Mouse (Mus musculus): Measurements from ENCODE around the gene Bzw2. TPM values are rescaled to one million over a fixed set of nuclear protein-coding genes. Genes with fewer than 3 reads are reported as not detected.

The Bzw2 gene
- polyA plus RNA-seq, 1 experiment from 2014 or later, result 221 TPM

GRCm38 (mm10) chr12:36095371-36095880 is 62.5 kb downstream of the Bzw2 start:
- no peak overlapping the region for H3K9ac ChIP-seq

GRCm38 (mm10) chr12:36093081-36093670 is 64.7 kb downstream of the Bzw2 start:
- ATAC-seq (replicated peaks; ENCODE audit: low FRiP score), result no peak

More at GRCm38 (mm10) chr12:36095371-36095880, 62.5 kb downstream of the Bzw2 start:
- Histone ChIP-seq H3K4me2 (no peak overlapping the region), H3K27me3 (no peaks in the 10 kb centered on the region), H3K9me3 (replicated peaks) (no peaks in the 10 kb centered on the region), H3K27ac (no peak overlapping the region), H3K4me3 (replicated peaks) (no peak overlapping the region), H3K4me1 (no peaks in the 10 kb centered on the region), H3K36me3 (peaks cover 67% of the 10 kb centered on the region)
- ATAC-seq (replicated peaks; ENCODE audit: low FRiP score), result no peak
- 86% methylated on average over 7 of the region's 7 CpGs for WGBS

GRCm38 (mm10) chr12:36091964-36092363 is 65.9 kb downstream of the Bzw2 start:
- peaks cover 51% of the 10 kb centered on the region for H3K36me3 ChIP-seq
- no peak overlapping the region for H3K27ac ChIP-seq
- H3K4me1 ChIP-seq, result no peaks in the 10 kb centered on the region
- H3K9me3 ChIP-seq (replicated peaks), result no peaks in the 10 kb centered on the region
- no peak overlapping the region for H3K4me3 ChIP-seq (replicated peaks)
- no peak overlapping the region for H3K4me2 ChIP-seq
- WGBS, result 96% methylated on average over 10 of the region's 10 CpGs
- H3K9ac ChIP-seq, result no peak overlapping the region
- no peak for ATAC-seq (replicated peaks; ENCODE audit: low FRiP score)
- no peaks in the 10 kb centered on the region for H3K27me3 ChIP-seq

More at GRCm38 (mm10) chr12:36093081-36093670, 64.7 kb downstream of the Bzw2 start:
- Histone ChIP-seq H3K4me2 (no peak overlapping the region), H3K9me3 (replicated peaks) (no peaks in the 10 kb centered on the region), H3K9ac (no peak overlapping the region), H3K4me3 (replicated peaks) (no peak overlapping the region), H3K36me3 (peaks cover 58% of the 10 kb centered on the region), H3K27me3 (no peaks in the 10 kb centered on the region), H3K4me1 (no peaks in the 10 kb centered on the region), H3K27ac (no peak overlapping the region)
- 81% methylated on average over 8 of the region's 8 CpGs for WGBS

- H3K36me3 ChIP-seq, result peaks cover 32% of the 10 kb centered on the region
- no peak overlapping the region for H3K27ac ChIP-seq
- no peak overlapping the region for H3K9ac ChIP-seq
- no peaks in the 10 kb centered on the region for H3K4me1 ChIP-seq
- no peaks in the 10 kb centered on the region for H3K27me3 ChIP-seq
- no peak overlapping the region for H3K4me3 ChIP-seq (replicated peaks)
- no peaks in the 10 kb centered on the region for H3K9me3 ChIP-seq (replicated peaks)
- no peak overlapping the region for H3K4me2 ChIP-seq
- no peak for ATAC-seq (replicated peaks; ENCODE audit: low FRiP score)
- WGBS, result 85% methylated on average over 6 of the region's 6 CpGs
Observed at GRCm38 (mm10) chr12:36089221-36089620, 68.7 kb downstream of the Bzw2 start.

- 94% methylated on average over 1 of the region's 1 CpGs for WGBS
- no peak overlapping the region for H3K27ac ChIP-seq
- no peaks in the 10 kb centered on the region for H3K9me3 ChIP-seq (replicated peaks)
- H3K4me2 ChIP-seq, result no peak overlapping the region
- no peaks in the 10 kb centered on the region for H3K4me1 ChIP-seq
- H3K36me3 ChIP-seq, result peaks cover 30% of the 10 kb centered on the region
- ATAC-seq (replicated peaks; ENCODE audit: low FRiP score), result no peak
- no peak overlapping the region for H3K9ac ChIP-seq
- H3K4me3 ChIP-seq (replicated peaks), result no peak overlapping the region
- no peaks in the 10 kb centered on the region for H3K27me3 ChIP-seq
Observed at GRCm38 (mm10) chr12:36088804-36089203, 69.1 kb downstream of the Bzw2 start.

GRCm38 (mm10) chr12:36085380-36085779 is 72.5 kb downstream of the Bzw2 start:
- Histone ChIP-seq H3K4me1 (no peaks in the 10 kb centered on the region), H3K4me3 (replicated peaks) (no peak overlapping the region), H3K27me3 (no peaks in the 10 kb centered on the region), H3K9ac (no peak overlapping the region), H3K4me2 (no peak overlapping the region), H3K9me3 (replicated peaks) (no peaks in the 10 kb centered on the region), H3K36me3 (no peaks in the 10 kb centered on the region), H3K27ac (no peak overlapping the region)
- ATAC-seq (replicated peaks; ENCODE audit: low FRiP score), result no peak
- 94% methylated on average over 2 of the region's 2 CpGs for WGBS

- Histone ChIP-seq H3K4me3 (replicated peaks) (no peak overlapping the region), H3K4me1 (no peaks in the 10 kb centered on the region), H3K27ac (no peak overlapping the region), H3K9me3 (replicated peaks) (no peaks in the 10 kb centered on the region), H3K9ac (no peak overlapping the region), H3K4me2 (no peak overlapping the region), H3K36me3 (no peaks in the 10 kb centered on the region), H3K27me3 (no peaks in the 10 kb centered on the region)
- 59% methylated on average over 4 of the region's 4 CpGs for WGBS
- ATAC-seq (replicated peaks; ENCODE audit: low FRiP score), result no peak
Observed at GRCm38 (mm10) chr12:36078101-36078899, 79.6 kb downstream of the Bzw2 start.

GRCm38 (mm10) chr12:36072860-36073259 is 85.0 kb downstream of the Bzw2 start:
- Histone ChIP-seq H3K4me2 (no peak overlapping the region), H3K27ac (no peak overlapping the region), H3K36me3 (no peaks in the 10 kb centered on the region), H3K27me3 (no peaks in the 10 kb centered on the region), H3K4me3 (replicated peaks) (no peak overlapping the region), H3K4me1 (no peaks in the 10 kb centered on the region), H3K9ac (no peak overlapping the region), H3K9me3 (replicated peaks) (no peaks in the 10 kb centered on the region)
- no peak for ATAC-seq (replicated peaks; ENCODE audit: low FRiP score)
- 15% methylated on average over 5 of the region's 5 CpGs for WGBS

- Histone ChIP-seq H3K36me3 (no peaks in the 10 kb centered on the region), H3K9me3 (replicated peaks) (0 out of 2 replicates have a peak, but pooled peaks cover 5% of the 10 kb centered on the region), H3K27ac (no peak overlapping the region), H3K27me3 (no peaks in the 10 kb centered on the region), H3K4me2 (no peak overlapping the region), H3K4me1 (no peaks in the 10 kb centered on the region), H3K4me3 (replicated peaks) (no peak overlapping the region), H3K9ac (no peak overlapping the region)
- WGBS, result 78% methylated on average over 4 of the region's 4 CpGs
- no peak for ATAC-seq (replicated peaks; ENCODE audit: low FRiP score)
Observed at GRCm38 (mm10) chr12:36070231-36070630, 87.6 kb downstream of the Bzw2 start.

GRCm38 (mm10) chr12:36067538-36067937 is 90.3 kb downstream of the Bzw2 start:
- Histone ChIP-seq H3K9me3 (replicated peaks) (peaks cover 12% of the 10 kb centered on the region; the same call in 1 of the 2 replicates), H3K27ac (no peak overlapping the region), H3K27me3 (no peaks in the 10 kb centered on the region), H3K4me3 (replicated peaks) (no peak overlapping the region), H3K4me2 (no peak overlapping the region), H3K9ac (no peak overlapping the region), H3K36me3 (no peaks in the 10 kb centered on the region), H3K4me1 (no peaks in the 10 kb centered on the region)
- WGBS, result 90% methylated on average over 2 of the region's 2 CpGs
- no peak for ATAC-seq (replicated peaks; ENCODE audit: low FRiP score)

- no peak overlapping the region for H3K9ac ChIP-seq
- no peaks in the 10 kb centered on the region for H3K36me3 ChIP-seq
- H3K4me3 ChIP-seq (replicated peaks), result no peak overlapping the region
- ATAC-seq (replicated peaks; ENCODE audit: low FRiP score), result no peak
- H3K4me2 ChIP-seq, result no peak overlapping the region
- no peak overlapping the region for H3K27ac ChIP-seq
- H3K9me3 ChIP-seq (replicated peaks), result peaks cover 12% of the 10 kb centered on the region; the same call in 1 of the 2 replicates
- no peaks in the 10 kb centered on the region for H3K4me1 ChIP-seq
- 71% methylated on average over 1 of the region's 1 CpGs for WGBS
- no peaks in the 10 kb centered on the region for H3K27me3 ChIP-seq
Observed at GRCm38 (mm10) chr12:36065911-36066310, 92.0 kb downstream of the Bzw2 start.

- H3K9ac ChIP-seq, result no peak overlapping the region
- H3K27me3 ChIP-seq, result no peaks in the 10 kb centered on the region
- ATAC-seq (replicated peaks; ENCODE audit: low FRiP score), result no peak
- no peak overlapping the region for H3K27ac ChIP-seq
- no peak overlapping the region for H3K4me3 ChIP-seq (replicated peaks)
- no peaks in the 10 kb centered on the region for H3K4me1 ChIP-seq
- no peaks in the 10 kb centered on the region for H3K9me3 ChIP-seq (replicated peaks)
- 75% methylated on average over 2 of the region's 2 CpGs for WGBS
- no peaks in the 10 kb centered on the region for H3K36me3 ChIP-seq
- no peak overlapping the region for H3K4me2 ChIP-seq
Observed at GRCm38 (mm10) chr12:36057699-36058098, 100.2 kb downstream of the Bzw2 start.

All from kidney, embryonic 15.5 days (tissue).